Mouse (Mus musculus): Measurements from ENCODE around the gene Igf2. TPM values are rescaled to one million over a fixed set of nuclear protein-coding genes. Genes with fewer than 3 reads are reported as not detected.

Igf2 gene
- polyA plus RNA-seq, 1 experiment from 2014 or later: 122 TPM

- 76% methylated on average over 4 of the region's 4 CpGs for WGBS
- peaks cover 17% of the 10 kb centered on the region for H3K9me3 ChIP-seq
- no peak for ATAC-seq (ENCODE audit: low FRiP score)
Observed at GRCm38 (mm10) chr7:142666109-142666508, 507 bp downstream of the Igf2 start.

GRCm38 (mm10) chr7:142665364-142665763 is 1.3 kb downstream of the Igf2 start:
- Histone ChIP-seq H3K4me2 (no peak overlapping the region), H3K9me3 (peaks cover 14% of the 10 kb centered on the region), H3K36me3 (replicated peaks) (no peaks in the 10 kb centered on the region), H3K27ac (no peak overlapping the region), H3K4me3 (replicated peaks) (no peak overlapping the region), H3K4me1 (peaks cover 11% of the 10 kb centered on the region), H3K27me3 (peaks cover 70% of the 10 kb centered on the region), H3K9ac (no peak overlapping the region)
- 39% methylated on average over 5 of the region's 5 CpGs for WGBS
- no peak for ATAC-seq (ENCODE audit: low FRiP score)

More at GRCm38 (mm10) chr7:142666109-142666508, 507 bp downstream of the Igf2 start:
- H3K4me1 ChIP-seq: peaks cover 4% of the 10 kb centered on the region; the same call in 1 of the 2 replicates
- no peak overlapping the region for H3K27ac ChIP-seq
- H3K27me3 ChIP-seq: peaks cover 63% of the 10 kb centered on the region
- H3K4me2 ChIP-seq: no peak overlapping the region
- no peak overlapping the region for H3K4me3 ChIP-seq (replicated peaks)
- no peak overlapping the region for H3K9ac ChIP-seq
- H3K36me3 ChIP-seq (replicated peaks): no peaks in the 10 kb centered on the region

GRCm38 (mm10) chr7:142664465-142665029 is 2.1 kb downstream of the Igf2 start:
- WGBS: 7% methylated on average over 9 of the region's 9 CpGs
- Histone ChIP-seq H3K27ac (no peak overlapping the region), H3K27me3 (peaks cover 78% of the 10 kb centered on the region), H3K4me1 (peaks cover 19% of the 10 kb centered on the region), H3K9me3 (peaks cover 6% of the 10 kb centered on the region), H3K9ac (no peak overlapping the region), H3K4me2 (peak overlapping the region; percentile 19; the same call in 1 of the 2 replicates), H3K36me3 (replicated peaks) (no peaks in the 10 kb centered on the region), H3K4me3 (replicated peaks) (no peak overlapping the region; the same call in 1 of the 2 replicates)
- ATAC-seq (ENCODE audit: low FRiP score): no peak

GRCm38 (mm10) chr7:142663931-142664421 is 2.6 kb downstream of the Igf2 start:
- no peak for ATAC-seq (ENCODE audit: low FRiP score)
- Histone ChIP-seq H3K4me2 (peak overlapping the region; percentile 19), H3K27me3 (peaks cover 84% of the 10 kb centered on the region), H3K9ac (no peak overlapping the region), H3K4me1 (peaks cover 25% of the 10 kb centered on the region), H3K36me3 (replicated peaks) (no peaks in the 10 kb centered on the region), H3K9me3 (no peaks in the 10 kb centered on the region), H3K27ac (no peak overlapping the region), H3K4me3 (replicated peaks) (peak overlapping the region; percentile 17; the same call in 1 of the 2 replicates)
- WGBS: under 1% methylated on average over 46 of the region's 53 CpGs

GRCm38 (mm10) chr7:142663151-142663550 is 3.5 kb downstream of the Igf2 start:
- Histone ChIP-seq H3K4me3 (replicated peaks) (no peak overlapping the region), H3K9ac (no peak overlapping the region), H3K36me3 (replicated peaks) (no peaks in the 10 kb centered on the region), H3K4me2 (no peak overlapping the region), H3K27me3 (peaks cover 92% of the 10 kb centered on the region), H3K27ac (no peak overlapping the region), H3K9me3 (no peaks in the 10 kb centered on the region), H3K4me1 (peaks cover 33% of the 10 kb centered on the region)
- 4% methylated on average over 5 of the region's 5 CpGs for WGBS
- ATAC-seq (ENCODE audit: low FRiP score): no peak

- H3K4me2 ChIP-seq: no peak overlapping the region
- peaks cover 96% of the 10 kb centered on the region for H3K27me3 ChIP-seq
- no peak overlapping the region for H3K9ac ChIP-seq
- H3K36me3 ChIP-seq (replicated peaks): no peaks in the 10 kb centered on the region
- no peaks in the 10 kb centered on the region for H3K9me3 ChIP-seq
- no peak overlapping the region for H3K4me3 ChIP-seq (replicated peaks)
- peaks cover 40% of the 10 kb centered on the region for H3K4me1 ChIP-seq
- ATAC-seq (ENCODE audit: low FRiP score): no peak
- no peak overlapping the region for H3K27ac ChIP-seq
Observed at GRCm38 (mm10) chr7:142661811-142662210, 4.8 kb downstream of the Igf2 start.

GRCm38 (mm10) chr7:142661046-142661445 is 5.6 kb downstream of the Igf2 start:
- H3K27ac ChIP-seq: no peak overlapping the region
- WGBS: under 1% methylated on average over 25 of the region's 25 CpGs
- H3K27me3 ChIP-seq: peaks cover 96% of the 10 kb centered on the region
- ATAC-seq (ENCODE audit: low FRiP score): no peak
- H3K4me1 ChIP-seq: peaks cover 40% of the 10 kb centered on the region
- H3K36me3 ChIP-seq (replicated peaks): no peaks in the 10 kb centered on the region
- no peaks in the 10 kb centered on the region for H3K9me3 ChIP-seq
- peak overlapping the region; percentile 8; the same call in 1 of the 2 replicates for H3K9ac ChIP-seq
- peak overlapping the region; percentile 44 for H3K4me3 ChIP-seq (replicated peaks)
- peak overlapping the region; percentile 57 for H3K4me2 ChIP-seq

GRCm38 (mm10) chr7:142660651-142660945 is 6.0 kb downstream of the Igf2 start:
- H3K27ac ChIP-seq: no peak overlapping the region
- H3K27me3 ChIP-seq: peaks cover 96% of the 10 kb centered on the region
- ATAC-seq (ENCODE audit: low FRiP score): no peak
- H3K4me2 ChIP-seq: peak overlapping the region; percentile 57
- no peaks in the 10 kb centered on the region for H3K9me3 ChIP-seq
- H3K4me1 ChIP-seq: peaks cover 40% of the 10 kb centered on the region
- peak overlapping the region; percentile 8; the same call in 1 of the 2 replicates for H3K9ac ChIP-seq
- no peaks in the 10 kb centered on the region for H3K36me3 ChIP-seq (replicated peaks)
- H3K4me3 ChIP-seq (replicated peaks): peak overlapping the region; percentile 44
- under 1% methylated on average over 29 of the region's 29 CpGs for WGBS

GRCm38 (mm10) chr7:142659767-142660650 is 6.6 kb downstream of the Igf2 start:
- Histone ChIP-seq H3K36me3 (replicated peaks) (no peaks in the 10 kb centered on the region), H3K4me2 (peak overlapping the region; percentile 57), H3K9ac (peak overlapping the region; percentile 48; the same call in 1 of the 2 replicates), H3K4me1 (peaks cover 40% of the 10 kb centered on the region), H3K9me3 (no peaks in the 10 kb centered on the region), H3K27ac (no peak overlapping the region), H3K27me3 (peaks cover 96% of the 10 kb centered on the region), H3K4me3 (replicated peaks) (peak overlapping the region; percentile 44)
- ATAC-seq (ENCODE audit: low FRiP score): no peak
- WGBS: under 1% methylated on average over 40 of the region's 43 CpGs

GRCm38 (mm10) chr7:142659181-142659681 is 7.4 kb downstream of the Igf2 start:
- peaks cover 96% of the 10 kb centered on the region for H3K27me3 ChIP-seq

GRCm38 (mm10) chr7:142658681-142659180 is 7.9 kb downstream of the Igf2 start:
- H3K4me2 ChIP-seq: peak overlapping the region; percentile 57
- peaks cover 36% of the 10 kb centered on the region for H3K4me1 ChIP-seq
- H3K9ac ChIP-seq: peak overlapping the region; percentile 48; the same call in 1 of the 2 replicates
- H3K36me3 ChIP-seq (replicated peaks): no peaks in the 10 kb centered on the region
- H3K9me3 ChIP-seq: no peaks in the 10 kb centered on the region
- H3K27ac ChIP-seq: 0 out of 2 replicates have a peak overlapping the region, but pooled peaks have one; percentile 31
- H3K4me3 ChIP-seq (replicated peaks): peak overlapping the region; percentile 44
- peak; percentile 22 for ATAC-seq (ENCODE audit: low FRiP score)
- under 1% methylated on average over 37 of the region's 40 CpGs for WGBS
- peaks cover 96% of the 10 kb centered on the region for H3K27me3 ChIP-seq

More at GRCm38 (mm10) chr7:142659181-142659681, 7.4 kb downstream of the Igf2 start:
- peak overlapping the region; percentile 44 for H3K4me3 ChIP-seq (replicated peaks)
- 0 out of 2 replicates have a peak overlapping the region, but pooled peaks have one; percentile 31 for H3K27ac ChIP-seq
- H3K9me3 ChIP-seq: no peaks in the 10 kb centered on the region
- no peaks in the 10 kb centered on the region for H3K36me3 ChIP-seq (replicated peaks)
- H3K9ac ChIP-seq: peak overlapping the region; percentile 48
- WGBS: under 1% methylated on average over 37 of the region's 70 CpGs
- H3K4me1 ChIP-seq: peaks cover 40% of the 10 kb centered on the region
- H3K4me2 ChIP-seq: peak overlapping the region; percentile 57
- peak; percentile 54 for ATAC-seq (ENCODE audit: low FRiP score)

Measured in forebrain, embryonic 12.5 days (tissue).